ENCODE assay signal across 9 mouse cellular contexts in the genomic region with DNA sequence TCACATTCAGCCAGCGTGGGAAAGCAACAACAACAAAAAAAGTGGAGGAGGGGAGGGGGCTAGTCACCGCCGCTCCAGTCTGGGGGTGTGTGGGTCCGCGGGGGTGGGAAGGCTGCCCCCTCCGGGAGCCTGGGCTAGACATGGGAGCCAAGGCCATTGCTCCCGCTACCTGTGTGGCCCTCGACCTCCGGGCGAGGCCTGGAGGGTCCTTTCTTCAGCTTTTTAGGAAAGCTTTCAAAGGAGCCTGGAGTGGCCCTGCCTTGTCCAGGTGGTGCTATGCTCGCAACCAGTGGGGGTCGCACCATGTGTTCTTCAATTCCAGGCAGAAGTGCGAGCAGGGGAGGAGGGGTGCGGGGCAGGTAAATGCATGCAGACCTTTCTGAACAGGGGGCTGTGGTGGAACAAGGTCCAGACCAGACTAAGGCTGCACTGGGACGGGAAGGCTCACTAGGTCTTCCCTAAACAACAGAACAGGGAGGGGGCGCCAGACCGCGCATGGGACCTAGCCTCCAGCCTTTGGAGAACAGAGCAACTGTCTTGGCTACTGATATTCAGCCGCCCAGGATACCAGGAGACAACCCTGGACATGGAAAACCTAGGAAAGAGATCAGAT.
DNase-seq lines count a peak whose midpoint lies in the region; ATAC-seq lines count a peak whose summit lies in the region.
"Had no signal": no experiment of that assay in that cellular context is flagged by ENCODE, and none has a peak within 500 bp of the region (broad histone marks: within the 10 kb centered on the region; RNA-seq: fewer than 3 reads in every experiment).

No protein-coding gene starts in this region.

- peak overlapping the region; percentile 92 for H3K4me2 ChIP-seq in hindbrain, embryonic 14.5 days (replicated peaks)
- H3K4me2 ChIP-seq in midbrain, embryonic 14.5 days (ENCODE audit: low read length): peak overlapping the region; percentile 81

- H3K27ac ChIP-seq in heart, embryonic 10.5 days: no peak overlapping the region
- H3K27ac ChIP-seq in hindbrain, embryonic 14.5 days: no peak overlapping the region
- no peak overlapping the region for H3K27ac ChIP-seq in midbrain, embryonic 14.5 days (replicated peaks; ENCODE audit: low read depth, low read length)
- H3K27ac ChIP-seq: macrophage had no signal

- no peak for ATAC-seq in hindbrain, embryonic 14.5 days (ENCODE audit: low FRiP score)
- ATAC-seq in midbrain, embryonic 14.5 days (ENCODE audit: low FRiP score, low TSS enrichment): peak; percentile 25; the same call in 1 of the 2 replicates

- H3K27me3 ChIP-seq in heart, embryonic 10.5 days (ENCODE audit: insufficient read depth, poor library complexity, severe bottlenecking): peaks cover 10% of the 10 kb centered on the region
- peaks cover 15% of the 10 kb centered on the region for H3K27me3 ChIP-seq in hindbrain, embryonic 14.5 days (ENCODE audit: control insufficient read depth, insufficient read depth, low read length)
- H3K27me3 ChIP-seq in midbrain, embryonic 14.5 days (ENCODE audit: control insufficient read depth, insufficient read depth, low read length): peaks cover 8% of the 10 kb centered on the region; the same call in 1 of the 2 replicates

- H3K4me1 ChIP-seq in heart, embryonic 10.5 days: peaks cover 4% of the 10 kb centered on the region; the same call in 1 of the 2 replicates
- peaks cover 3% of the 10 kb centered on the region; the same call in 1 of the 2 replicates for H3K4me1 ChIP-seq in hindbrain, embryonic 14.5 days (replicated peaks; ENCODE audit: control insufficient read depth, insufficient read depth, low read length)
- H3K4me1 ChIP-seq in midbrain, embryonic 14.5 days (ENCODE audit: control insufficient read depth, insufficient read depth, low read length): no peaks in the 10 kb centered on the region

- peak overlapping the region; percentile 59 for H3K4me3 ChIP-seq in heart, embryonic 10.5 days
- peak overlapping the region; percentile 42 for H3K4me3 ChIP-seq in hindbrain, embryonic 14.5 days (replicated peaks; ENCODE audit: low read length)
- H3K4me3 ChIP-seq in midbrain, embryonic 14.5 days (replicated peaks; ENCODE audit: low read depth, low read length): peak overlapping the region; percentile 44; the same call in 1 of the 2 replicates

- no peak overlapping the region for H3K9ac ChIP-seq in hindbrain, embryonic 14.5 days
- no peak overlapping the region for H3K9ac ChIP-seq in midbrain, embryonic 14.5 days (replicated peaks; ENCODE audit: low read length)

- H3K36me3 ChIP-seq in heart, embryonic 10.5 days: no peaks in the 10 kb centered on the region
- H3K36me3 ChIP-seq in hindbrain, embryonic 14.5 days (replicated peaks; ENCODE audit: control insufficient read depth, insufficient read depth): no peaks in the 10 kb centered on the region
- H3K36me3 ChIP-seq in midbrain, embryonic 14.5 days (ENCODE audit: control insufficient read depth, insufficient read depth, low read length): no peaks in the 10 kb centered on the region

- H3K9me3 ChIP-seq in heart, embryonic 10.5 days: no peaks in the 10 kb centered on the region
- no peaks in the 10 kb centered on the region for H3K9me3 ChIP-seq in hindbrain, embryonic 14.5 days (ENCODE audit: control insufficient read depth, low read length)
- no peaks in the 10 kb centered on the region for H3K9me3 ChIP-seq in midbrain, embryonic 14.5 days (ENCODE audit: control insufficient read depth, low read length)

- no peak for DNase-seq in heart, embryonic 10.5 days (ENCODE audit: low spot score)
- DNase-seq in heart, postnatal 4 days: no peak
- DNase-seq in ZHBTc4 (ENCODE audit: low read depth, low spot score): peak; percentile 58
- DNase-seq in hindbrain, embryonic 14.5 days (ENCODE audit: low spot score): no peak
- peak; percentile 6 for DNase-seq in midbrain, embryonic 14.5 days
- no peak for DNase-seq in thymus, postnatal 10 days (ENCODE audit: low spot score in 2 of 2)
- DNase-seq in c-Kit-positive CD71-positive TER-119-positive erythroid progenitor cells, embryonic 14.5 days (ENCODE audit: low spot score): no peak
- no peak for DNase-seq in layer of hippocampus, adult 18-20 months (ENCODE audit: low spot score in 2 of 2)

- 4% methylated on average over 19 of the region's 19 CpGs for WGBS in heart, embryonic 10.5 days
- 5% methylated on average over 19 of the region's 19 CpGs for WGBS in hindbrain, embryonic 14.5 days
- WGBS in midbrain, embryonic 14.5 days: 8% methylated on average over 19 of the region's 19 CpGs

Comparison
In these comparisons a context has a peak if more than half of its experiments do, and no peak if none do; other contexts are left out.
1. DNase-seq: peak in ZHBTc4 (single experiment) and midbrain, embryonic 14.5 days (single experiment); none in heart, embryonic 10.5 days (single experiment), heart, postnatal 4 days (single experiment), hindbrain, embryonic 14.5 days (single experiment), thymus, postnatal 10 days (0 of 2), c-Kit-positive CD71-positive TER-119-positive erythroid progenitor cells, embryonic 14.5 days (single experiment) and layer of hippocampus, adult 18-20 months (0 of 2).
2. Peak in every context shown above with its lines, with median percentiles within 50 percentile points of each other: H3K4me3 ChIP-seq.